Mouse (Mus musculus): ENCODE measurements around the gene Rbm19. TPM values are rescaled to one million over a fixed set of nuclear protein-coding genes. Genes with fewer than 3 reads are reported as not detected.

Gene Rbm19
- total RNA-seq, 2 experiments from 2014 or later: 18.9 to 23.3 TPM

DNA sequence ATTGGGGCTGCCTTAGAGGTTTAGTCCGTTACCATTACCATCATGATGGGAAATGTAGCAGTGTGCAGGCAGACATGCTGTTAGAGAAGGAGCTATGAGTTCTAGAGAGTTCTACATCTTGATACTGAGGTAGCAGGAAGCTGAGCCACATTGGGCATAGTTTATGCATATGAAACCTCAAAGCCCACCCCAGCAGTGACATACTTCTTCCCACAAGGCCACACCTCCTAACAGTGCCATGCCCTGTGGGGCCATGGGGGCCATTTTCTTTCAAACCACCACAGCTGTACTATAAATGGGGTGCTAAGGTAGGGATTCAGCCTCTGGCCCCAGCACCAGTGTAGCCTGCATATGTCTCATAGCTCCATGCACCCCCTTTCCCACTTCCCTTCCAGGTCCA lies 21.6 kb downstream of the Rbm19 start:
- Histone ChIP-seq H3K4me3 (no peak overlapping the region), H3K27ac (no peak overlapping the region)
- DNase-seq (ENCODE audit: low spot score in 2 of 2): no peak
- TF ChIP-seq CTCF (conservative IDR thresholded peaks at IDR 0.05): no peak

DNA sequence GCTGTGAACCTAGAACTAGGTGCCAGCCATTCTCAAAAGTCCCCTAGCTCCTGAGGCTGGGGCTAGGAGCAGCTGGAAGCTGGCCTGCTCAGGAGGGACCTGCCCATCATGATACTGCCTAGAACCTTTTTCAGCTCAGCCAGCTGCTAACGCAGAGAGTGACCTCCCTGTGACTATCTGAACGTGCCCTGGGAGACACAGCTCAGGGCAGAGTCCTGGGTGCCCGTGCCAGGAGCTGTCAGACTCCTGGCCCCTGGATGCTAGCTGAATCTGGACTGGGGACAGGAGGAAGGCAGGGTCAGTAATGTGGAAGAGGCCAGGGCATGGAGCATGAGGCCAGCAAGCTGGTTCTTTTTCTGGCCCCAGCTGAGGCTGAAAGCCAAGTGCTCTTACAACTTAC lies 22.1 kb downstream of the Rbm19 start:
- no peak overlapping the region for H3K27ac ChIP-seq
- no peak for DNase-seq (ENCODE audit: low spot score in 2 of 2)
- TF ChIP-seq CTCF (conservative IDR thresholded peaks at IDR 0.05): no peak
- H3K4me3 ChIP-seq: no peak overlapping the region

DNA sequence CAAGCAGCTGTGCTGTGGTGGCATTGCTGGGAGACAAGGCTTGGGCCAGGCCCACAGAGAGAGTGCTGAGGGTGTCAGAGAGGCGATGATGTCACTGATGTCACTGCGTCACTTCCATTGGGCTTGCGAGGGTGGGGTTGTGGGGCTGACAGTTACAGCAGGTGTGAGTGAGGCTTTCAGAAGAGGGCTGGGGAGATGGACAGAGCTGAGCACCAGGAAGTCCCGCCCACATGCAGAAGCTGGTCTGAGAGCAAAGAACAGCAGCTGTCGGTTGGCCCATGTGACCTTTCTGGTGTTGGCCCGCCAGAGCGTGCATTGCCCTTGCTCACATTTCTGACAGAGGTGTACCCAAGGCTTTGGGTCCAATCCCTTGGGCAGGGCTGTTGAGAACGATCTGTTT lies 23.0 kb downstream of the Rbm19 start:
- DNase-seq (ENCODE audit: low spot score in 2 of 2): no peak
- Histone ChIP-seq H3K27ac (no peak overlapping the region), H3K4me3 (no peak overlapping the region)
- no peak for TF ChIP-seq CTCF (conservative IDR thresholded peaks at IDR 0.05)

DNA sequence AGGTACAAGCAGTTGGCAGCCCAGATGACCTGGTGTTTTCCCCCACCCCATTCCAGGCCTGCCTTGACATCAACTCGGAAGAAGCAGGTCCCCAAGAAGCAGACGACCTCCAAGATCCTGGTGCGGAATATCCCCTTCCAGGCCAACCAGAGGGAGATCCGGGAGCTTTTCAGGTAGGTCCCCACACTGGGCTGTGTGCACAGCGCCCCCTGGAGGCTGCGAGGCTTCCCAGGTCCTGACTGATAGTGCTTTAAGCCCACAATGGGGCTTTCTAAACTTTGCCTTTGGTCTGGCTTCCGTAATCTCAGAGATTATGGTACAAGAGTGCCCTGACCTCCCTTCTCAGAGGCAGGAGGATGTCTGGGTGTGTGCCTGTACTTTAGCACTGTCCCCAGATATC lies 27.7 kb downstream of the Rbm19 start:
- TF ChIP-seq CTCF (conservative IDR thresholded peaks at IDR 0.05): peak; percentile 78
- no peak for DNase-seq (ENCODE audit: low spot score in 2 of 2)
- Histone ChIP-seq H3K4me3 (no peak overlapping the region), H3K27ac (no peak overlapping the region)

DNA sequence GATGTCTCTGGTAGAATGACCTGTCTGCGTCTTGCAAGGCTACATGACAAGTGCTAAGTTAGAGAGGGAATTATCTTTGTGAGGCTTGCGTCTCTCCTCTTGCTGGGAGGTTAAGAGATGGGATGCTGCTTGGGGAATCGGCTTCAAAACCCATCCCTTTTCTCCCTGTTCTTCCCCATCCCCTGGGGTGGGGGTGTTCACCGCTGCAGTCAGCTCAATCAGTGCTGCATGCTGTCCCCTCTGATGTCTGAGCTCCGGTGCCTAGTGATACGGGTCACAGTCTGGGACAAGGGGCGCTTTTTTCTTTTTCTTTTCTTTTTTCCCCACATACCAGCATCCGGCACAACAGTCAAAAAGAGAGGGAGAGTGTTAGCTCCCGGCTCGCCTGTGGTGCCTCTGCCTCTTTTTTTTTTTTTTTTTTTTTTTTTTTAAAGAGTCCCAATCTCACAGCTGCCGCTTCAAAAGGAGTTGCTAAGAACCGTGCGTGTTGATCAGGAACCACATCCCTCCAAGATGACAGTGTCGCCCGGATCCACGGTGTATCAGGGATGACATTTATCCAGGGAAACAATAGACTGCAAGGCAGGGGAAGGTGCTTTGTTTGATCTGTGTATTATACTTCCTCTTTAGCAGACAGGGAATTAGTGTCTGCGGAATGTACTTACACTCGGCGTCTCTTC lies 29.2 kb downstream of the Rbm19 start:
- H3K27ac ChIP-seq: no peak overlapping the region
- no peak overlapping the region for H3K4me3 ChIP-seq
- no peak for TF ChIP-seq CTCF (conservative IDR thresholded peaks at IDR 0.05)
- DNase-seq (ENCODE audit: low spot score in 2 of 2): no peak

DNA sequence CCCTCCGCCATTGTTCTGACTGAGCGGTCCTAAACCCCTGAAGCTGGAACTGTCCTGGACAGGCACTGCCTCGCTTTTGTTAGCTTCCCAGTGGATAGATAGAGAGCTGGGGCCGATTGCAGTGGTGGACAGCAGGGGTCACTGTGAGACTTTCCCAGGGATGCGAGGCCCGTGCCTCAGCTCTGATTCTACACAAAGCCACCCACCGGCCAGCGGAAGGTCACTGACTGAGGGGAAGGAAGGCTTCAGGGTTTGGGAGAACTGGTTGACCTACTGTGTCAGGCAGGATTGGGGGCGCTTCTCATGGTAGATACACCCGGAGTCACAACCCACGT lies 29.8 kb downstream of the Rbm19 start:
- Histone ChIP-seq H3K4me3 (no peak overlapping the region), H3K27ac (no peak overlapping the region)
- peak; percentile 36 to 59 for DNase-seq (ENCODE audit: low spot score in 2 of 2)
- peak; percentile 88 for TF ChIP-seq CTCF (conservative IDR thresholded peaks at IDR 0.05)

DNA sequence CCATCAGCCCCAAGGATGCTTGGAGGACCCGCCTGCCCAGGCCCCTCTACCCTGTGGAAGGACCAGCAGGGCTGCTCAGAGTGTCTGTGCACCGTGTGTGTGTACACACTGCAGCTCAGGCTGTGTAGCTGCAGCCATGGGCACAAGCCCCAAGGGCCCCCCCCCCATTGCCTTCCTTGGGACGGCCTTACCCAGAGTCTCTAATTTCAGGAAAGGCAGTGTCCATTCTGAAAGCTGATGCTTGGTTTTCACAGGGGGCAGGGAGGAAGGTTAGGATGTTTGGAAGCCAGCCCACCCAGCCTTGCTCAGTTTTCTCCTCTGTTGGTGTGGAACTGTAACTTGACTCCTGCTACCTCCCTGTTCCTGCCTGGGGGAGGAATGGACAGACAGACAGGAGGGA lies 30.6 kb downstream of the Rbm19 start:
- TF ChIP-seq CTCF (conservative IDR thresholded peaks at IDR 0.05): no peak
- Histone ChIP-seq H3K4me3 (no peak overlapping the region), H3K27ac (no peak overlapping the region)
- DNase-seq (ENCODE audit: low spot score in 2 of 2): no peak

DNA sequence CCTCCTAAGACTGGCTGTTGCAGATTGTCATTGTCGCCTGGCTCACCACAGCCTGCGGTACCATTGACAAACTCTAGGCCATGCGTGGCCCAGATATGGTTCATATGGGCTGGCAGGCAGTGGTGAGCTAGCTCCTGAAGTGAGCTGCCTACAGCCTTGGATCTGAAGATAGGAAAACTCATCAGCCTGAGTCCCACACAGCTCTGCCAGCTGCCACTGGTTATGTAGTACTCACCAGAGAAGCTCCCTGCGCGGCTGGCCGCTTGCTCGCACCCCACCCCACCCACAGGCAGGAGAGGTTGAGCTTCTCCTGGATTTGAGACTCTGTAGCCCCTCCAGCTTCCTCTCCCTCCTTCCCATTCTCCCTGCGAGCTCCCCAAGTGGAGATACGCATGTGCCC lies 32.0 kb downstream of the Rbm19 start:
- no peak overlapping the region for H3K4me3 ChIP-seq
- no peak for DNase-seq (ENCODE audit: low spot score in 2 of 2)

DNA sequence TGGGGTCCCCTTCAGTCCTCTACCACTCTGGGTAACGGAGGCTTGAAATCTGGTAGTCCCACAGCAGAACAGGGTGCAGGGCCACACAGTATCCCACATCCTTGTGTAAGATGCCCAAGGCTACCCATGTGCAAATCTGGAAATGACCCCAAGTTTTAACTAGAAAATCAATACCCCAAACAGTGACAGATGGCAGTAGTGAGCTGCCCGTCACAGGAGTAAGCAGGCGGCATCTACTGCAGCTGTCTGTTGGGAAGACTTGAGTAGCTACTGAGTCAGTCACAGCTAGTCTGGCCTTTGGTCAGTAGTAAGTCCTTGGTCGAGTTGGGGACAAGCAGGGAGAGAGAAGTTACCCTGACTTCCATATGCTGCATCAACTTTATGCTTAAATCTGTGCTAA lies 34.9 kb downstream of the Rbm19 start:
- peak; percentile 70 for TF ChIP-seq CTCF (conservative IDR thresholded peaks at IDR 0.05)
- DNase-seq (ENCODE audit: low spot score in 2 of 2): no peak
- H3K27ac ChIP-seq: no peak overlapping the region
- H3K4me3 ChIP-seq: no peak overlapping the region

More for the DNA sequence above, 32.0 kb downstream of the Rbm19 start:
- no peak overlapping the region for H3K27ac ChIP-seq
- 0 out of 2 replicates have a peak, but pooled peaks have one; percentile 6 for TF ChIP-seq CTCF (conservative IDR thresholded peaks at IDR 0.05)

DNA sequence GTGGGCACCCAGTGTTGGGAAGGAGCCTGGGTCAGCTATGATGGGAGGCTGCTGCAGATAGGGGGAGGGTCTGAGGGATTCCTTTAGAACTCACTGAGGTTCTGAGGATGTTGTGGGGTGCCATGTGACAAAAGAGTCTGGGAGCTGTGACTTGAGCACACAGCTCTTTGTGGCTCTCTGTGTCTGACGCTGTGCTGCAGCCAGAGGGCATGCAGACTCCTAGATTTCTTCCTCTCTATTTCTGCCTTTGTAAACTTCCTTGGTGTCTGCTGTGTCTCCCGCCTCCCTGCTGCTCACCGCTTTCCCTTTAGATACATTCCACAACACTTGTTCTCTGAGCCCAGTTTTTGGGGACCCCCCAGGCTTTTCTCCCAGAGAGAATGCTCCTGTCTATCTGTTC lies 36.9 kb downstream of the Rbm19 start:
- no peak overlapping the region for H3K27ac ChIP-seq
- TF ChIP-seq CTCF (conservative IDR thresholded peaks at IDR 0.05): peak; percentile 45
- no peak for DNase-seq (ENCODE audit: low spot score in 2 of 2)
- H3K4me3 ChIP-seq: no peak overlapping the region

DNA sequence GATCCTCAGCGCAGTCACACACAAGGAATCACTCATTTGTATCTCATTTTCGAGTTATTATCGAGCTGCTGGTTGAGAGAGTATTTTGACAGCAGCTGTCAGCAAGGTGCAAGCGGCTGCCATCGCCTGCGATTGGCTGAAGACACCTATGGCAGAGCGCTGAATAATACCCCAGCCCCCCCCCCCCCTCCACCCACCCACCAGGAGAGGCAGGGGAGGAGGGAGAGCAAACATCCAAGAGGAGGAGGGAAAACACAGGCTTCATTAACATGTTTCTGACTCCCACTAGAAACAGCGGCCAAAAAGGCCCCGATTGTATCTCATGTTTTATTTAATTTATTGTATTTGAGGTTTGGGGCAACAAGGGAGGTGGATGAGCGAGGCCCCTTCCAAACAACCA lies 39.4 kb downstream of the Rbm19 start:
- no peak for DNase-seq (ENCODE audit: low spot score in 2 of 2)
- Histone ChIP-seq H3K27ac (no peak overlapping the region), H3K4me3 (no peak overlapping the region)
- TF ChIP-seq CTCF (conservative IDR thresholded peaks at IDR 0.05): no peak

DNA sequence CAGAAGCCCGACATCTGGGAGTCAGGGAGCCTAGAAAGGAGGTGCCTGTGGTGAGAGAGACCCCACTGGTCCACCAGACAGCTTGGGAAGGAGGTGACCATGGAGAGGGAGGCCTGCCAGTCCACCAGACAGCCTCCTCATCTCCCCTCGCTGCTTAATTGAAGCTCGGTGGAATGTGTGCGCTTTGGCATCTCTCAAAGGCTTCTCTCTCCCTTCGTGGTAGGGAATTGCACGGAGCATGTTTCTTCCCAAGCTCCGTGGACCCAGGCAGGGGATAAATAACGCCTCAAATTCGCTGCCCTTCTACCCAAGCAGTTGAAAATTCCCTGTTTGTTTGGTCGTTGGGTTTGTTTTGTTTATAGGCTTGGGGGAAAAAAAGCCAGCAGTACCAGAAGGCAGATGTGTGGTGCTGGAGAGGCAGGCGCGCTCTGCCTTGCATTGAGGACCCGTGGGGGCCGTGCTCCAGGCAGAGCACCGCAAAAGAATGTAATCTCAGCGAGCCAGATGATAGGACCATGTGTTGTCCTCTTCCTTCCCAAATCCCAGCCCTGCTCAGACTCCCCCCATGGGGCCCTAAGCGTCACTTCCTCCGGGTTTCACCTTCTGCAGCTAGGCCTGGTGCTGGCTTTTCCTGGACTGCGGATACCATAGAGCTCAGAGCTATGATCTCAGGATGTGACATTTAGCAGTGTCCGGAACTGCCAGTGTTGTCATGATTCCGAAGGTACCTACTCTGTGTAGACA lies 40.1 kb downstream of the Rbm19 start:
- TF ChIP-seq CTCF (conservative IDR thresholded peaks at IDR 0.05): no peak
- H3K4me3 ChIP-seq: no peak overlapping the region
- DNase-seq (ENCODE audit: low spot score in 2 of 2): no peak
- peak overlapping the region; percentile 23; the same call in 1 of the 2 replicates for H3K27ac ChIP-seq

DNA sequence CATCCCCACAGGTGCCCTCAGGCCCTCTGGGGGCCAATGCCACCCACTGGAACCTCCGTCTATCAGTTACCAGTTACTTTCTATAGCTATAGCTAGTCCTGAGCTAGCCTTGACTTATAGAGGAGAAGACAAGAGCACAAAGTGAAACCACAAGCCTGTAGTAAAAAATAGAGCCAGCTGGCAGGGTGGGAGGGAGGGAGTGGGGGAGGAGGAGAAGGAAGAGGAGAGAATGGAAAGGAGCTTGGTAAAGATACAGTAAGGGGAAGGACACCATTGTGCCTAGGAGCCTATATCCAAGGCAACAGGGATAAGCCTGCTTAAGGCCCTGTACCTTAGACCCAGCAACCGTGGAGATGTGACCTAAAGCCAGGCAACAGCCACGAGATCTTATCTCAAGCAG lies 40.9 kb downstream of the Rbm19 start:
- DNase-seq (ENCODE audit: low spot score in 2 of 2): no peak
- TF ChIP-seq CTCF (conservative IDR thresholded peaks at IDR 0.05): no peak
- H3K27ac ChIP-seq: no peak overlapping the region
- H3K4me3 ChIP-seq: no peak overlapping the region

DNA sequence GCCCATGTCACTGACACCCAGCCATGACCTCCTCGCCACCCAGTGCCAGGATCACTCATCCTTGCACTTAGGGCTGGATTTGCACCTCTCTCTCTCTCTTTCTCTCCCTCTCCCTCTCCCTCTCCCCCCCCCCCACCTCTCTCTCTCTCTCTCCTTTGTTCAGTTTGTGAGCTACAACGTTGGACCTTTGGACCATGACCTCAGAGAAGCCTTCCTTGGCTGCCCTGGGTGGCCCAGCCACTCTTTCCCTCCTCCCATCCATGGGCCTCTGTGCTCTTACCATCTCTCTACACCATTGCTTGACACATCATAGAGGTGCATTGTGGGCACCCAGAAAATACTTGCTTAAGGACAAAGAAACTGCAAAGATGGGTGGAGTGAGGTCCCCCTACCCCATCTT lies 42.2 kb downstream of the Rbm19 start:
- Histone ChIP-seq H3K27ac (no peak overlapping the region), H3K4me3 (no peak overlapping the region)
- no peak for DNase-seq (ENCODE audit: low spot score in 2 of 2)
- no peak for TF ChIP-seq CTCF (conservative IDR thresholded peaks at IDR 0.05)
